In genomic region chr6:3485133-3485532, GRCm38 (mm10) we compare ENCODE assay signal across 24 mouse cellular contexts. TPM values are rescaled to one million over a fixed set of nuclear protein-coding genes. Genes with fewer than 3 reads are reported as not detected.
"Had no signal": no experiment of that assay in that cellular context is flagged by ENCODE, and none has a peak within 500 bp of the region (broad histone marks: within the 10 kb centered on the region; RNA-seq: fewer than 3 reads in every experiment).

No protein-coding gene starts in this region.

- DNase-seq: liver, embryonic 13.5 days; liver, postnatal 0 days; lung, adult 2 months; lung, postnatal 10 days; lung, postnatal 4 days; midbrain, embryonic 14.5 days; retina, postnatal 1 day; right cerebral cortex, adult 18-20 months; right cerebral cortex, postnatal 25 days; right cerebral cortex, postnatal 4 days; spleen, adult 18-20 months; thymus, adult 2 months; thymus, postnatal 25 days; thymus, postnatal 4 days had no signal

- H3K27me3 ChIP-seq: liver, embryonic 13.5 days; liver, embryonic 15.5 days; lung, embryonic 15.5 days; midbrain, embryonic 12.5 days; neural tube, embryonic 13.5 days; neural tube, embryonic 15.5 days; stomach, embryonic 15.5 days had no signal

- H3K9me3 ChIP-seq: liver, embryonic 13.5 days; liver, embryonic 15.5 days; lung, embryonic 15.5 days; midbrain, embryonic 10.5 days; midbrain, embryonic 12.5 days; neural tube, embryonic 13.5 days; neural tube, embryonic 15.5 days; stomach, embryonic 15.5 days had no signal

- H3K36me3 ChIP-seq: liver, embryonic 13.5 days; liver, embryonic 15.5 days; lung, embryonic 15.5 days; midbrain, embryonic 10.5 days; midbrain, embryonic 12.5 days; neural tube, embryonic 13.5 days; neural tube, embryonic 15.5 days; stomach, embryonic 15.5 days had no signal

- H3K27ac ChIP-seq: liver, embryonic 13.5 days; liver, embryonic 15.5 days; lung, embryonic 15.5 days; midbrain, embryonic 10.5 days; midbrain, embryonic 12.5 days; neural tube, embryonic 13.5 days; neural tube, embryonic 15.5 days; stomach, embryonic 15.5 days; stomach, postnatal 0 days had no signal

- H3K4me1 ChIP-seq: liver, embryonic 13.5 days; liver, embryonic 15.5 days; lung, embryonic 15.5 days; midbrain, embryonic 10.5 days; midbrain, embryonic 12.5 days; neural tube, embryonic 13.5 days; neural tube, embryonic 15.5 days; stomach, embryonic 15.5 days had no signal

- ATAC-seq: liver, postnatal 0 days; midbrain, embryonic 16.5 days had no signal

- H3K9ac ChIP-seq: liver, embryonic 13.5 days; liver, embryonic 15.5 days; liver, postnatal 0 days; lung, embryonic 15.5 days; midbrain, embryonic 12.5 days; neural tube, embryonic 13.5 days; neural tube, embryonic 15.5 days; stomach, embryonic 15.5 days had no signal

- H3K4me3 ChIP-seq: liver, embryonic 13.5 days; liver, embryonic 15.5 days; lung, embryonic 15.5 days; midbrain, embryonic 10.5 days; midbrain, embryonic 12.5 days; myocyte; neural tube, embryonic 13.5 days; neural tube, embryonic 15.5 days; stomach, embryonic 15.5 days had no signal

- H3K4me2 ChIP-seq: liver, embryonic 13.5 days; liver, embryonic 15.5 days; lung, embryonic 15.5 days; midbrain, embryonic 12.5 days; neural tube, embryonic 13.5 days; neural tube, embryonic 15.5 days; stomach, embryonic 15.5 days had no signal

RNA-seq across cellular contexts. Expression of gene Hepacam2, which starts 13.0 kb away (rescaled TPM):
- polyA plus RNA-seq: liver, embryonic 13.5 days; liver, embryonic 15.5 days; myocyte had no signal
